Mouse (Mus musculus): ENCODE results near the gene Adam19.

- no peak for TF ChIP-seq CTCF (IDR thresholded peaks at IDR 0.05; ENCODE audit: extremely low read depth, insufficient read depth, insufficient read length, insufficient replicate concordance)
- no peak for TF ChIP-seq POLR2A (IDR thresholded peaks at IDR 0.05; ENCODE audit: low read depth, low read length)
Observed at GRCm38 (mm10) chr11:46169908-46170307, 114.1 kb downstream of the Adam19 start.
